21 mouse cellular contexts compared by ENCODE assay signal in genomic region chr5:140491142-140491541, GRCm38 (mm10). TPM values are rescaled to one million over a fixed set of nuclear protein-coding genes. Genes with fewer than 3 reads are reported as not detected.
"Had no signal": no experiment of that assay in that cellular context is flagged by ENCODE, and none has a peak within 500 bp of the region (broad histone marks: within the 10 kb centered on the region; RNA-seq: fewer than 3 reads in every experiment).

No protein-coding gene starts in this region.

- H3K4me3 ChIP-seq: neural tube, embryonic 13.5 days; neural tube, embryonic 15.5 days; stomach, embryonic 15.5 days had no signal

- H3K9ac ChIP-seq: neural tube, embryonic 13.5 days; neural tube, embryonic 15.5 days; stomach, embryonic 15.5 days had no signal

- H3K9me3 ChIP-seq: neural tube, embryonic 13.5 days; neural tube, embryonic 15.5 days; stomach, embryonic 15.5 days had no signal

- H3K27me3 ChIP-seq: stomach, embryonic 15.5 days had no signal

- H3K4me2 ChIP-seq: neural tube, embryonic 13.5 days; neural tube, embryonic 15.5 days; stomach, embryonic 15.5 days had no signal

- H3K36me3 ChIP-seq: neural tube, embryonic 13.5 days; neural tube, embryonic 15.5 days; stomach, embryonic 15.5 days had no signal

- DNase-seq: retina, postnatal 1 day; right cerebral cortex, adult 18-20 months; right cerebral cortex, postnatal 14 days; right cerebral cortex, postnatal 25 days; right cerebral cortex, postnatal 4 days; spleen, adult 18-20 months; thymus, adult 18-20 months; thymus, adult 2 months; thymus, postnatal 14 days; thymus, postnatal 25 days; thymus, postnatal 36 days; thymus, postnatal 4 days had no signal

- H3K27ac ChIP-seq: neural tube, embryonic 13.5 days; neural tube, embryonic 15.5 days; stomach, embryonic 15.5 days; stomach, postnatal 0 days had no signal

- H3K4me1 ChIP-seq: neural tube, embryonic 13.5 days; neural tube, embryonic 15.5 days; stomach, embryonic 15.5 days had no signal

RNA-seq across cellular contexts. Expression of gene Gm4869, which starts 45.7 kb away (rescaled TPM):
- polyA plus RNA-seq: neural tube, embryonic 13.5 days; neural tube, embryonic 14.5 days; neural tube, embryonic 15.5 days; small intestine, adult 2 months; stomach, embryonic 14.5 days; stomach, embryonic 15.5 days; stomach, embryonic 16.5 days; stomach, postnatal 0 days; thymus, postnatal 0 days had no signal
